Mouse (Mus musculus): ENCODE measurements at regions not wholly inside any gene's neighbourhood (a gene's known extent, or its start where the extent isn't known, plus 50 kb on each side); places are given as distances from the start of the nearest gene placed in this dataset.
A peak's percentile ranks its signal among the peaks of the same experiment; 100 is the strongest.
"Not testable (repeated sequence)": the region's sequence is repeated elsewhere in the genome, so short reads cannot be mapped to it uniquely, and the experiment has no call there.

- peak; percentile 70; the same call in 1 of the 2 replicates for ATAC-seq (replicated peaks; ENCODE audit: low FRiP score, low TSS enrichment, poor library complexity, severe bottlenecking)
Measured at GRCm38 (mm10) chr6:7120136-7120535, 164.3 kb downstream of the Sdhaf3 start.

- no peak for ATAC-seq (replicated peaks; ENCODE audit: low FRiP score, low TSS enrichment, poor library complexity, severe bottlenecking)
Measured at GRCm38 (mm10) chr6:7133042-7133441, 177.2 kb downstream of the Sdhaf3 start.

- ATAC-seq (replicated peaks; ENCODE audit: low FRiP score, low TSS enrichment, poor library complexity, severe bottlenecking): no peak
Measured at GRCm38 (mm10) chr6:7134062-7134461, 178.3 kb downstream of the Sdhaf3 start.

DNA sequence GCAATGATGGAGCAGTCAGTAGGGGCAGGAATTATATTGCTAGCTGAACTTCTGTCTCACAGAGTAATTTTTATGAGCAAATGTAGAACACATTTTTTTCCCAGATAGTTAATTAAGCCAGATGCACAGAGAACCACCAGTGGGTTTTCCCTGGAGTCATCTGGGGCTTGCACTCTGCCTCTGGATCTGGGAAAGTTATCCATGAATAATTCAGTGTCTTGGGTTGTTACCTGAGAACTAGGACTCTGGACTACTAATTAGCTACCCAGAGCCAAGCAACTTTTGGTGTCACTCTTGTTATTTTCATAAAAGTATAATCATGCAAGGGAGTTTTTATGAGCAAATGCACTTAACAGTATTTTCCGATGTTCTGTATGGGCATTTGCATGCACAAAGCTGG, 179.1 kb downstream of the Sdhaf3 start:
- ATAC-seq (replicated peaks; ENCODE audit: low FRiP score, low TSS enrichment, poor library complexity, severe bottlenecking): no peak

GRCm38 (mm10) chr6:7181711-7182110, 225.9 kb downstream of the Sdhaf3 start:
- ATAC-seq (replicated peaks; ENCODE audit: low FRiP score, low TSS enrichment, poor library complexity, severe bottlenecking): no peak

DNA sequence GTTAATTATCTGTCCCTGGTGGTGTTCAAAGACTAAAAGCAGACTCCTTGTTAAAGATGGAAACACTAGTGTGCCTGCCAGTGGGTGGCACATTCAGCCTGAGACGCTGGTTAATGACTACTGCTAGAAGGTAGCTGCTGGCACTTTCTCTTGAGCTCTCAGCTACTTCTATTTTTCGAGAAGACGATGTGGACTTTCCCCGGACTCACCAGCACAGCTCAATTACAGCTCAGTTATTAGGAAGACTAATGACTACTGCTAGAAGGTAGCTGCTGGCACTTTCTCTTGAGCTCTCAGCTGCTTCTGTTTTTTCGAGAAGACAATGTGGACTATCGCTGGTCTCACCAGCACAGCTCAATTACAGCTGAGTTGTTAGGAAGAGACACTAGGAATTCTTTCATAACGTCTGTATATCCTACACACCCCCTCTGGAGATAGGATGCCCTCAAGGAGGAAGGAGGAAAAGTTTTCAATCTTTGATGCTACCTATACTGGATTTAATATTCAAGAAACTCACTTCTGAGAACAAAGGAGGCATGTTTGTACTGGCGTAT, 243.3 kb downstream of the Sdhaf3 start:
- ATAC-seq (replicated peaks; ENCODE audit: low FRiP score, low TSS enrichment, poor library complexity, severe bottlenecking): no peak

DNA sequence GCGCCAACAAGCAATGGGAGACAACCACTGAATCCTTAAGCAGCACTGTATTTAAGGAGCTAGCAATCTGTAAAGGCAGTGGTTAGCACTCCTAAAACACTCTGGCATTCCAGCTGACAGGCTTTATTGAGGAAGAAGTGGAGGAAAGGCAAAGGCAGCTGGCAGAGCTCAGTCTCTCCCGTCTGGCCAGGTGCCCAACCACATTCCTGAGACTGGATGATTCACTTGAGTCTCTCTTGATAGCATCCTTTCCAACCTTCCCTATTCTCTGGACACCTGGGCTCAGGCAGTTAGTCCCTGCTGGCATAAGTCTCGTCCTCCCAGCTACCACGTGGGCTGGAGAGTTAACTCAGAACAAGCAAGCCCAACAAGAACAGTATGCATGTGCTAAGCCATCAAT, 260.1 kb downstream of the Sdhaf3 start:
- ATAC-seq (replicated peaks; ENCODE audit: low FRiP score, low TSS enrichment, poor library complexity, severe bottlenecking): no peak

DNA sequence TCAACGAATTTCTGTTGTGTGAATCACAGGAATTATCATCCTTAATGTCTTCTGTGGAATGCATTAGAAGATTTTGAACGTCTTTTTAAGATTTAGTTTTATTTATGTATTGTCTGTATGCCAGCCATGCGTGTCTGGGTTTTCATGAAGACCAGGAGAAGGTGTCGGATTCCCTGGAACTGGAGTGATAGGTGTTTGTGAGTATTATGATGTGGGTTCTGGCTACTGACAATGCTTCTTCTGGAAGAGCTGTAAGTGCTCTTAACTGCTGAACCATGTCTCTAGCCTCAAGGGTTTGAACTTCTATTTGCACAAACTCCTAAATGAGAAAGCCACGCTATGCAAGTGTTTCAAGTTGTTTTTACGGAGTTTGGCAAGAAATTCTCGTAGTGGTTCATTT, 296.5 kb downstream of the Sdhaf3 start:
- ATAC-seq (replicated peaks; ENCODE audit: low FRiP score, low TSS enrichment, poor library complexity, severe bottlenecking): no peak

- ATAC-seq (replicated peaks; ENCODE audit: low FRiP score, low TSS enrichment, poor library complexity, severe bottlenecking): no peak
Measured at GRCm38 (mm10) chr6:7277431-7277830, 277.2 kb upstream of the Tac1 start.

GRCm38 (mm10) chr6:7306956-7307355, 247.7 kb upstream of the Tac1 start:
- ATAC-seq (replicated peaks; ENCODE audit: low FRiP score, low TSS enrichment, poor library complexity, severe bottlenecking): no peak

DNA sequence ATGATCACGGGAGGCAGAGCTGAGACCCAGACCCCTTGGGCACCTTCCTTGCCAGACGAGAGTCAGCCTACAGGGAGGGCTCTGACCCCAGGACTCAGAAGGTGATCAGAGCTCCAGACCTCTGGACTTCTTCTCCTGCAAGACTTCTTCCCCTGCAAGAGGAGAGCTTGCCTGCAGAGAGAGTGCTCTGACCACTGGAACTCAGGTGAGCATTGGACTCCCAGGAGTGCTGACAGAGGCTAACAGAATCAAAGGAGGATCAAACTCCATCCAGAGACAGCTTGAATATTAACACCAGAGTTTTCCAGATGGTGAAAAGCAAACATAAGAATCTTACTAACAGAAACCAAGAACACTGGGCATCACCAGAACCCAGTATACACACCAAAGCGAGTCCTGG, 241.2 kb upstream of the Tac1 start:
- no peak for ATAC-seq (replicated peaks; ENCODE audit: low FRiP score, low TSS enrichment, poor library complexity, severe bottlenecking)

DNA sequence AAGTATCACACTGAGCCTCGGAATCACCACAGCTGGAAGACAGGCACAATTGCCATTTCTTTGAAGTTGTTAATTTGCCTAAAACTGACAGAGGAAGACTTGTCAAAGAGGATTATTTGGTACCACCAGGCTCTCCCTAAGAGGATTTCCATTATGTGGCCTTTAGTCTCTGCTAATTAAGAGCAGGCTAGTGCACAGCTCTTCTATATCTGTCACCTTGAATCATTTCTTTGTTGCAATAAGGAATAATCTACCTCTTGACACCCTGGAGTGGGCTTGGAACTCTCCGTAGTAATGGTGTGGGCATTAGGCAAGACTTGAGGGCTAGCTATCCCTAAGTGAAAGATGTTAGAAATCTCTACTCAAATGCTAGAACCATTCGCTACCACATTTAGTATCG, 227.7 kb upstream of the Tac1 start:
- no peak for ATAC-seq (replicated peaks; ENCODE audit: low FRiP score, low TSS enrichment, poor library complexity, severe bottlenecking)

GRCm38 (mm10) chr6:7356634-7357033, 198.0 kb upstream of the Tac1 start:
- no peak for ATAC-seq (replicated peaks; ENCODE audit: low FRiP score, low TSS enrichment, poor library complexity, severe bottlenecking)

DNA sequence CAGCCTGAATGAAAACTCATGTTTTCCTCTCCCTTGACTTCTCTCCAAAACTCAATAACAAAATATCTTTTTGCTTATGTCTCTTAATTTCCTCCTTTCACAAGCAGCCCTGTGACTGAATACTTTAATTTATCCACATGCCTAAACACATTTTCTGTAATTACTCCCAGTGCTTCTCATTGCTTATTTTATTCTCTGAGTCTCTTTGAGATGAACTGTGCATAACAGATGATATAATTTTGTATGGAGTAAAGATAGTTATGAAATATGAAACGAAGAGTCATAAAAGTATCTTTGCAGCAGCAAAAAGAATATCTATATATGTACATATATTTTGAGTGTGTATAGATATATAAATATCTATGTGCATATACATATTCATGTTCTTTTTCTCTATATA, 187.5 kb upstream of the Tac1 start:
- ATAC-seq (replicated peaks; ENCODE audit: low FRiP score, low TSS enrichment, poor library complexity, severe bottlenecking): no peak

- no peak for ATAC-seq (replicated peaks; ENCODE audit: low FRiP score, low TSS enrichment, poor library complexity, severe bottlenecking)
Measured at GRCm38 (mm10) chr6:7374629-7375028, 180.1 kb upstream of the Tac1 start.

DNA sequence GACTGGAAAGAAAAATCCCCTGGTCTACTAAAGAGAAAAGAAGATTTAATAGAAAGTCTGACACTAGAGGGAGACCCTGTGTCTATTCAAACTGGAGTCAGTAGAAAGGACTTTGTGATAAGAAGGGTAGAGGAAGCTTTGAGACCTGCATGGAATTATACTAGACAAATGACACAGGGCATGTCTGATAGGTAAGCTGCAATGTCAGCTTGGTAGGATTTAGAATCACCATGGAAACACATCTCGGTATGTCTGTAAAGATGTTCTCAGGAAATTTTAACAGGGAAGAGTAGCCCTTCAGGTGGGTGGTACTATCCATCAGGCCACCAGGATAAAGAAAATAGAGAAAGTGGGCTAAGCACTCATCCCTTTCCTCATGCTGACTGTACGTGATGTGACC, 178.8 kb upstream of the Tac1 start:
- ATAC-seq (replicated peaks; ENCODE audit: low FRiP score, low TSS enrichment, poor library complexity, severe bottlenecking): no peak

GRCm38 (mm10) chr6:7378651-7379050, 176.0 kb upstream of the Tac1 start:
- no peak for ATAC-seq (replicated peaks; ENCODE audit: low FRiP score, low TSS enrichment, poor library complexity, severe bottlenecking)

DNA sequence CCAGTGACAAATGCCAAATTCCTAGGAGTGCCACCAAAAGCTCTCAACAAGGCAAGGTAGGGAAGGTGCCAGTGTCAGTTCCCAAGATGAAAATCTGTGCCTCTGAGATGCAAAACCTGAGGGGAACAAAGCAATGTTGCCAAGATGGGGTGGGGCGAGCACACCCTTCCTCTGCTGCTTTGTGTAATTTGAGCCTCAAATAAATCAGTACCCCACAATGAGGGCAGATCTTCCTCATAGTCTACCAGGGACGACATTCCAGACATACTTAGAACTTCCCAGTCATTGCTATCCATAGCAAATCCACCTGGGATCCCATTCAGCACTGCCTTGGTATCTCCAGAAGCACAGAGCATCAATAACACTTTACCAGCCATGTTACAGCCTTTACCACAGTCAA, 129.9 kb upstream of the Tac1 start:
- ATAC-seq (replicated peaks; ENCODE audit: low FRiP score, low TSS enrichment, poor library complexity, severe bottlenecking): no peak

DNA sequence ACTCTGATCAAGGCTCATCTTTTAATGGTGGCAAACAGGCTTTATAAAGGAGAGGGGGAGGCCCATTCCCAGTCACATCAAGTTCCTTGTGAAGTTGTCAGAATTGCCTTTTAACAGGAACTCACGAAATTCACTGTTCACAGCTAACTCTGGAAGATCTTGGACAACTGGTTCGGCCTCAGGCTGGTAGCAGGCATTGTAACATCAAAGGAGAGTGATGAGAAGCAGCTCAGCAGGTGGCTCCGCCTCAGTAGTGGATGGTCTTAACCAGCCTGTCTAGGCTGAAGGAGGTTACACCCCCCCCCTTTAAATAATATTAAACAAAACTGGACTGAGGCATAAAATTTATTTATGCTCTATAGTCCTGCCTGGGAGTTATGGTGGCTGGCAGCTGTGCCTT, 113.0 kb upstream of the Tac1 start:
- ATAC-seq (replicated peaks; ENCODE audit: low FRiP score, low TSS enrichment, poor library complexity, severe bottlenecking): no peak

DNA sequence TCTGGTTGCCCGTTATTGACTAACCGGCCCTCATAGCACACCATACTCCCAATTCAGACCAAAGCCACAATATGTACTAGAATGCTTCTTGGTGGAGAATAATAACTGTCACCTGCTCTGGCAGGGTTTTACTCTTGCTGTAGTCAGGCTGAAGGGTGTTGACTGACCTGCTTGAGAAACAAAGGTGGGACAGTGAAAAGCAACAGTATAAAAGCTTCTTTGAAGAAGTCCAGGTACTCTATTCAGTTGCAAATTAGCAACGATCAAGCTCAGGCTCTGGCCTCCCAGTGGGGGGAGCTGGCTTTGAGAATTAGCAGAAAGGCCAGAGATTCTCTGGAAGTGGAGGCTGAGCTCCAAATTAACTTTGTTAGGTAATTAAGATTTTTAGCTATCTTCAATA, 112.4 kb upstream of the Tac1 start:
- ATAC-seq (replicated peaks; ENCODE audit: low FRiP score, low TSS enrichment, poor library complexity, severe bottlenecking): not testable (repeated sequence)

DNA sequence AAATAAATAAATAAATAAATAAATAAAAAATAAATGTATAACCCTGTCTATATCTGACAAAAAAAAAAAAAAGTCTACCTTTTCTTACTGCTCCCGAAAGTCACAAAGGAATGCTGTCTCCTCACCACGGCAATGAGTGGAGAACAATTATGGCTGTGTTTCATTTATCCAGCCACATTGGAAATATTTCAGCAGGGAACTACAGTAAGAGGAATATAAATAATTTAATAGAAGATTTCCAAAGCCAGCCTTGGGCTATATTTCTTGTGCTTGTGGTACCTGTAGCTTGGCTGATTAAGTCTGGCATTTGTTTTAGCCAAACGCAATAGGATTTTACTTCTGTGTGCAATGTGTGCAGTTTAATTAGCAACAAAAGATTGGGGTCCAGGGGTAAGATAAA, 98.8 kb upstream of the Tac1 start:
- no peak for ATAC-seq (replicated peaks; ENCODE audit: low FRiP score, low TSS enrichment, poor library complexity, severe bottlenecking)

DNA sequence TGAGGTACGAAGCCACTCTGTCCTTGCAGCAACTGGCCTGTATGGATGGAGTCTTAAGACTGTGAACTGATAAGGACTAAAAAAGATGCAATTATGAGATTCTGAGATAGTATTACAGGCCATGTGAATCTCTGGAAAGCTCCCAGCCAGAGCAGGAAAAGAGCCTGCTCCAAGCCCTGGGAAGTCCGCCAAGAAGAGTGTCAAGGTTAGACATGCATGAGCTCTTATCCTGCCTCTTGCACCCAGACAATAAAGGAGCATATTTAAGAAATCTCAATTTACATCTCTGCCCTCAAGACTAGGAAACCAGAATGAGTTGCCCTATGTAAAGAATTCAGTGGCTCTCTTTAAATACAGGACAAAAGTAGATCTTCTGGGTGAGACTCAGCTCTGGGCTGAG, 90.8 kb upstream of the Tac1 start:
- ATAC-seq (replicated peaks; ENCODE audit: low FRiP score, low TSS enrichment, poor library complexity, severe bottlenecking): no peak

All from megakaryocyte-erythroid progenitor cell, adult 5-6 weeks (primary cell).